Comparison of ENCODE assay signal across 13 mouse cellular contexts in genomic region chr10:118122441-118123162, GRCm38 (mm10). TPM values are rescaled to one million over a fixed set of nuclear protein-coding genes. Genes with fewer than 3 reads are reported as not detected.
DNase-seq lines count a peak whose midpoint lies in the region; ATAC-seq and TF ChIP-seq lines count a peak whose summit lies in the region.
"Had no signal": no experiment of that assay in that cellular context is flagged by ENCODE, and none has a peak within 500 bp of the region (broad histone marks: within the 10 kb centered on the region; RNA-seq: fewer than 3 reads in every experiment).

No protein-coding gene starts in this region.

- H3K27me3 ChIP-seq in hindbrain, embryonic 15.5 days = no peaks in the 10 kb centered on the region
- H3K27me3 ChIP-seq in hindbrain, embryonic 12.5 days = peaks cover 4% of the 10 kb centered on the region; the same call in 1 of the 2 replicates
- no peaks in the 10 kb centered on the region for H3K27me3 ChIP-seq in midbrain, postnatal 0 days (ENCODE audit: insufficient read depth, low read length)
- no peaks in the 10 kb centered on the region for H3K27me3 ChIP-seq in midbrain, embryonic 16.5 days (ENCODE audit: control insufficient read depth, insufficient read depth, low read depth, low read length)
- H3K27me3 ChIP-seq: intestine, embryonic 15.5 days had no signal

- H3K4me3 ChIP-seq in hindbrain, embryonic 15.5 days = no peak overlapping the region
- no peak overlapping the region for H3K4me3 ChIP-seq in hindbrain, embryonic 12.5 days
- no peak overlapping the region for H3K4me3 ChIP-seq in midbrain, postnatal 0 days (ENCODE audit: low read depth, low read length)
- H3K4me3 ChIP-seq in midbrain, embryonic 16.5 days (ENCODE audit: low read depth, low read length) = no peak overlapping the region
- H3K4me3 ChIP-seq: intestine, embryonic 15.5 days; liver, embryonic 15.5 days had no signal

- H3K36me3 ChIP-seq in hindbrain, embryonic 15.5 days = no peaks in the 10 kb centered on the region
- H3K36me3 ChIP-seq in hindbrain, embryonic 12.5 days = no peaks in the 10 kb centered on the region
- no peaks in the 10 kb centered on the region for H3K36me3 ChIP-seq in midbrain, postnatal 0 days (ENCODE audit: insufficient read depth, low read length)
- no peaks in the 10 kb centered on the region for H3K36me3 ChIP-seq in midbrain, embryonic 16.5 days (ENCODE audit: control insufficient read depth, insufficient read depth, low read length)
- H3K36me3 ChIP-seq: intestine, embryonic 15.5 days; liver, embryonic 15.5 days had no signal

- no peak overlapping the region for H3K27ac ChIP-seq in hindbrain, embryonic 15.5 days (replicated peaks)
- no peak overlapping the region for H3K27ac ChIP-seq in hindbrain, embryonic 12.5 days
- H3K27ac ChIP-seq in midbrain, postnatal 0 days (ENCODE audit: low read depth, low read length) = no peak overlapping the region
- H3K27ac ChIP-seq in midbrain, embryonic 16.5 days (ENCODE audit: low read length) = no peak overlapping the region; the same call in 1 of the 2 replicates
- H3K27ac ChIP-seq: intestine, embryonic 15.5 days; liver, embryonic 15.5 days; macrophage had no signal

- H3K4me1 ChIP-seq in hindbrain, embryonic 15.5 days (replicated peaks) = peaks cover 9% of the 10 kb centered on the region; the same call in 1 of the 2 replicates
- H3K4me1 ChIP-seq in hindbrain, embryonic 12.5 days = peaks cover 6% of the 10 kb centered on the region; the same call in 1 of the 2 replicates
- no peaks in the 10 kb centered on the region for H3K4me1 ChIP-seq in midbrain, postnatal 0 days (ENCODE audit: insufficient read depth, low read length)
- H3K4me1 ChIP-seq in midbrain, embryonic 16.5 days (ENCODE audit: control insufficient read depth, insufficient read depth, low read length) = peaks cover 15% of the 10 kb centered on the region
- H3K4me1 ChIP-seq: intestine, embryonic 15.5 days; liver, embryonic 15.5 days had no signal

- TF ChIP-seq CTCF in midbrain, postnatal 0 days (IDR thresholded peaks at IDR 0.05) = no peak

- H3K9me3 ChIP-seq in hindbrain, embryonic 15.5 days = no peaks in the 10 kb centered on the region
- H3K9me3 ChIP-seq in hindbrain, embryonic 12.5 days (replicated peaks) = no peaks in the 10 kb centered on the region
- no peaks in the 10 kb centered on the region for H3K9me3 ChIP-seq in midbrain, postnatal 0 days (ENCODE audit: low read length)
- no peaks in the 10 kb centered on the region for H3K9me3 ChIP-seq in midbrain, embryonic 16.5 days (replicated peaks; ENCODE audit: control insufficient read depth, low read length, poor library complexity, severe bottlenecking)
- H3K9me3 ChIP-seq: intestine, embryonic 15.5 days; liver, embryonic 15.5 days had no signal

- WGBS in hindbrain, embryonic 15.5 days = 82% methylated on average over 11 of the region's 11 CpGs
- WGBS in hindbrain, embryonic 12.5 days = 91% methylated on average over 11 of the region's 11 CpGs
- 71% methylated on average over 11 of the region's 11 CpGs for WGBS in midbrain, postnatal 0 days
- 65% methylated on average over 11 of the region's 11 CpGs for WGBS in midbrain, embryonic 16.5 days

- DNase-seq in cerebellum, postnatal 14 days = peak; percentile 30 to 56
- no peak for DNase-seq in cerebellum, adult 18-20 months
- DNase-seq in midbrain, postnatal 0 days (ENCODE audit: low spot score) = peak; percentile 57
- DNase-seq in layer of hippocampus, adult 8-10 months (ENCODE audit: low spot score in 2 of 2) = peak; percentile 26 to 36
- DNase-seq in thymus, postnatal 25 days = no peak
- DNase-seq: adrenal gland, postnatal 25 days; cerebellum, adult 11 months had no signal

- ATAC-seq in hindbrain, embryonic 15.5 days (ENCODE audit: low FRiP score, low read depth) = 0 out of 2 replicates have a peak, but pooled peaks have one; percentile 9
- ATAC-seq in hindbrain, embryonic 12.5 days (ENCODE audit: low FRiP score) = no peak
- ATAC-seq in midbrain, postnatal 0 days (ENCODE audit: low FRiP score) = no peak
- no peak for ATAC-seq in midbrain, embryonic 16.5 days

- no peak overlapping the region for H3K9ac ChIP-seq in hindbrain, embryonic 15.5 days
- H3K9ac ChIP-seq in hindbrain, embryonic 12.5 days = no peak overlapping the region
- no peak overlapping the region for H3K9ac ChIP-seq in midbrain, postnatal 0 days (replicated peaks; ENCODE audit: low read length, poor library complexity, severe bottlenecking)
- H3K9ac ChIP-seq in midbrain, embryonic 16.5 days (ENCODE audit: low read depth, low read length) = no peak overlapping the region
- H3K9ac ChIP-seq: intestine, embryonic 15.5 days; liver, embryonic 15.5 days had no signal

- H3K4me2 ChIP-seq in hindbrain, embryonic 15.5 days = no peak overlapping the region
- no peak overlapping the region for H3K4me2 ChIP-seq in hindbrain, embryonic 12.5 days (replicated peaks)
- H3K4me2 ChIP-seq in midbrain, postnatal 0 days (ENCODE audit: low read depth, low read length, poor library complexity, severe bottlenecking) = no peak overlapping the region
- H3K4me2 ChIP-seq in midbrain, embryonic 16.5 days (ENCODE audit: low read length) = no peak overlapping the region
- H3K4me2 ChIP-seq: intestine, embryonic 15.5 days; liver, embryonic 15.5 days had no signal

RNA-seq across cellular contexts. Expression of gene Mdm1, which starts 19.0 kb away (rescaled TPM):
- 26.1 and 27.6 TPM in 2 replicates for polyA plus RNA-seq in hindbrain, embryonic 15.5 days (2015; fragmentation: Nextera tagmentation; extraction: Ambion mirVana)
- polyA plus RNA-seq in hindbrain, embryonic 12.5 days (2016; fragmentation: Nextera tagmentation; extraction: Ambion mirVana) = 49.8 and 50.7 TPM in 2 replicates
- 22.7 and 32.9 TPM in 2 replicates for total RNA-seq in midbrain, postnatal 0 days (2014; rRNA removed)
- 15.8 and 19.1 TPM in 2 replicates for polyA plus RNA-seq in midbrain, postnatal 0 days (2015; fragmentation: Nextera tagmentation; extraction: Ambion mirVana)
- polyA plus RNA-seq in midbrain, embryonic 16.5 days (2015; fragmentation: Nextera tagmentation; extraction: Ambion mirVana) = 30.6 and 31.7 TPM in 2 replicates
- total RNA-seq in layer of hippocampus, adult 8-10 months (2022) = 10 to 100 TPM in 3 of 4 experiments, 1 to 10 TPM in 1; 8.2 to 13.1 (median 10.8) TPM

Comparison
In these comparisons a context has a peak if more than half of its experiments do, and no peak if none do; other contexts are left out.
1. DNase-seq: peak in cerebellum, postnatal 14 days (2 of 2), midbrain, postnatal 0 days (single experiment) and layer of hippocampus, adult 8-10 months (2 of 2); none in cerebellum, adult 18-20 months (0 of 2) and thymus, postnatal 25 days (single experiment).